Mouse (Mus musculus) heart, embryonic 11.5 days (tissue): ENCODE data around the gene Depdc5. TPM values are rescaled to one million over a fixed set of nuclear protein-coding genes. Genes with fewer than 3 reads are reported as not detected.

ENCODE experiments used
- ATAC-seq: fragments of 200-750 bp; cut with Nextera tagmentation; replicated peaks from 2 replicates; pipeline ENCODE4 v1.8.0; 2017; ENCODE audit warnings: moderate library complexity; ENCODE audit not compliant: insufficient number of reproducible peaks, low FRiP score, low TSS enrichment
- H3K27ac ChIP-seq: fragments of 300-500 bp; sonication (generic); 2 replicates; pipeline ENCODE4 v1.5.1; 2014; ENCODE audit warnings: mild to moderate bottlenecking, low read depth, low read length
- H3K27me3 ChIP-seq: fragments of 300-500 bp; sonication (generic); 2 replicates; pipeline ENCODE4 v1.6.1; 2014; ENCODE audit warnings: mild to moderate bottlenecking, low read length, mixed read lengths; ENCODE audit not compliant: control insufficient read depth, insufficient read depth
- H3K36me3 ChIP-seq: fragments of 300-500 bp; sonication (generic); 2 replicates; pipeline ENCODE4 v1.6.1; 2014; ENCODE audit warnings: mild to moderate bottlenecking, low read length, moderate library complexity, mixed read lengths; ENCODE audit not compliant: control insufficient read depth, insufficient read depth
- H3K4me1 ChIP-seq: fragments of 300-500 bp; sonication (generic); 2 replicates; pipeline ENCODE4 v1.6.1; 2014; ENCODE audit warnings: low read length; ENCODE audit not compliant: control insufficient read depth, insufficient read depth
- H3K4me2 ChIP-seq: fragments of 300-500 bp; sonication (generic); 2 replicates; pipeline ENCODE4 v1.6.1; 2014; ENCODE audit warnings: mild to moderate bottlenecking, moderate library complexity
- H3K4me3 ChIP-seq: fragments of 300-500 bp; sonication (generic); 2 replicates; pipeline ENCODE4 v1.5.1; 2014; ENCODE audit warnings: low read depth, low read length
- H3K9ac ChIP-seq: fragments of 300-500 bp; sonication (generic); 2 replicates; pipeline ENCODE4 v1.6.1; 2014; ENCODE audit warnings: mild to moderate bottlenecking, low read depth, low read length, moderate library complexity
- H3K9me3 ChIP-seq: fragments of 300-500 bp; sonication (generic); replicated peaks from 2 replicates; pipeline ENCODE4 v1.6.1; 2016; ENCODE audit warnings: low read length; ENCODE audit not compliant: control insufficient read depth
- WGBS: fragments of 180-500 bp; shearing (Covaris S2); extraction: QIAGEN DNeasy Blood & Tissue Kit; methylation state at CpG from one replicate; pipeline ENCODE4 v1.1.7; 2014; ENCODE audit not compliant: insufficient replicate concordance; 5-methylcytosine and 5-hydroxymethylcytosine counted together
- polyA plus RNA-seq: library from polyadenylated mRNA; unstranded; fragments of >200 nt; fragmentation: Nextera tagmentation; extraction: Ambion mirVana; gene quantifications from 2 replicates; pipeline ENCODE4 v1.2.1, GENCODE M21; 2014

Depdc5 gene
- polyA plus RNA-seq, 1 experiment from 2014 or later = 18.2 TPM

DNA sequence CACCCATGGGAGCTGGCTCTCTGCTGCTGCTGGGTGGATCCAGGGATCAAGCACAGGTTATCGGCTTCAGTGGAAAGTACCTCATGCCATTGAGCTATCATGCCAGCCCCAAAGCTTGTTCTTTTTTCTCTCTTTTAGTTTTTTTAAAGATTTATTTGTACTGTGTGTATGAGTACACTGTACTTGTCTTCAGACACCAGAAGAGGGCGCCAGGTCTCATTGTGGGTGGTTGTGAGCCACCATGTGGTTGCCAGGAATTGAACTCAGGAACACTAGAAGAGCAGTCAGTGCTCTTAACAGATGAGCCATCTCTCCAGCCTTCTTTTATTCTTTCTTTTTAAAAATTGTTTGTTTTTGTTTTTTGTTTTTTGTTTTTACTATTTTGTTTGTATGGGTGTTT is 71.2 kb downstream of the Depdc5 start:
- Histone ChIP-seq H3K9ac (no peak overlapping the region), H3K27ac (no peak overlapping the region), H3K4me1 (no peaks in the 10 kb centered on the region), H3K4me2 (no peak overlapping the region), H3K4me3 (no peak overlapping the region), H3K27me3 (no peaks in the 10 kb centered on the region), H3K9me3 (no peaks in the 10 kb centered on the region), H3K36me3 (peaks cover 21% of the 10 kb centered on the region)
- WGBS = 64% methylated on average over 2 of the region's 2 CpGs
- no peak for ATAC-seq

GRCm38 (mm10) chr5:32940586-32940985 is 77.1 kb downstream of the Depdc5 start:
- Histone ChIP-seq H3K4me2 (no peak overlapping the region), H3K4me1 (no peaks in the 10 kb centered on the region), H3K4me3 (no peak overlapping the region), H3K9ac (no peak overlapping the region), H3K36me3 (peaks cover 21% of the 10 kb centered on the region), H3K9me3 (no peaks in the 10 kb centered on the region), H3K27ac (no peak overlapping the region), H3K27me3 (no peaks in the 10 kb centered on the region)
- no peak for ATAC-seq
- 92% methylated on average over 7 of the region's 7 CpGs for WGBS

GRCm38 (mm10) chr5:32941209-32941924 is 77.9 kb downstream of the Depdc5 start:
- ATAC-seq = no peak
- H3K9ac ChIP-seq = no peak overlapping the region
- no peaks in the 10 kb centered on the region for H3K27me3 ChIP-seq
- H3K4me1 ChIP-seq = no peaks in the 10 kb centered on the region
- no peak overlapping the region for H3K4me3 ChIP-seq
- H3K27ac ChIP-seq = no peak overlapping the region
- 90% methylated on average over 8 of the region's 8 CpGs for WGBS
- no peaks in the 10 kb centered on the region for H3K9me3 ChIP-seq
- no peak overlapping the region for H3K4me2 ChIP-seq
- peaks cover 20% of the 10 kb centered on the region for H3K36me3 ChIP-seq

GRCm38 (mm10) chr5:32950077-32950476 is 86.6 kb downstream of the Depdc5 start:
- Histone ChIP-seq H3K4me1 (peaks cover 4% of the 10 kb centered on the region), H3K27ac (peak overlapping the region; percentile 6), H3K27me3 (no peaks in the 10 kb centered on the region), H3K9ac (no peak overlapping the region), H3K4me2 (no peak overlapping the region), H3K36me3 (peaks cover 14% of the 10 kb centered on the region), H3K9me3 (no peaks in the 10 kb centered on the region), H3K4me3 (no peak overlapping the region)
- ATAC-seq = no peak
- whole genome bisulfite sequencing = 91% methylated on average over 6 of the region's 6 CpGs

- Histone ChIP-seq H3K4me3 (no peak overlapping the region), H3K4me2 (no peak overlapping the region), H3K4me1 (peaks cover 4% of the 10 kb centered on the region), H3K9me3 (no peaks in the 10 kb centered on the region), H3K27ac (peak overlapping the region; percentile 6), H3K9ac (no peak overlapping the region), H3K36me3 (peaks cover 15% of the 10 kb centered on the region), H3K27me3 (no peaks in the 10 kb centered on the region)
- peak; percentile 52; the same call in 1 of the 2 replicates for ATAC-seq
- 24% methylated on average over 3 of the region's 3 CpGs for WGBS
These were observed 87.3 kb downstream of the Depdc5 start for GRCm38 (mm10) chr5:32950702-32951274.

GRCm38 (mm10) chr5:32955716-32956115 is 92.2 kb downstream of the Depdc5 start:
- Histone ChIP-seq H3K4me3 (no peak overlapping the region), H3K9me3 (no peaks in the 10 kb centered on the region), H3K36me3 (peaks cover 10% of the 10 kb centered on the region; the same call in 1 of the 2 replicates), H3K27ac (no peak overlapping the region), H3K4me1 (peaks cover 1% of the 10 kb centered on the region), H3K9ac (no peak overlapping the region), H3K4me2 (no peak overlapping the region), H3K27me3 (no peaks in the 10 kb centered on the region)
- 89% methylated on average over 4 of the region's 4 CpGs for WGBS
- no peak for ATAC-seq

- Histone ChIP-seq H3K4me3 (no peak overlapping the region), H3K4me2 (no peak overlapping the region), H3K27ac (no peak overlapping the region), H3K4me1 (no peaks in the 10 kb centered on the region), H3K36me3 (peaks cover 15% of the 10 kb centered on the region), H3K27me3 (no peaks in the 10 kb centered on the region), H3K9ac (no peak overlapping the region), H3K9me3 (no peaks in the 10 kb centered on the region)
- no peak for ATAC-seq
- WGBS = 65% methylated on average over 3 of the region's 3 CpGs
These were observed 98.1 kb downstream of the Depdc5 start for GRCm38 (mm10) chr5:32961616-32962015.

DNA sequence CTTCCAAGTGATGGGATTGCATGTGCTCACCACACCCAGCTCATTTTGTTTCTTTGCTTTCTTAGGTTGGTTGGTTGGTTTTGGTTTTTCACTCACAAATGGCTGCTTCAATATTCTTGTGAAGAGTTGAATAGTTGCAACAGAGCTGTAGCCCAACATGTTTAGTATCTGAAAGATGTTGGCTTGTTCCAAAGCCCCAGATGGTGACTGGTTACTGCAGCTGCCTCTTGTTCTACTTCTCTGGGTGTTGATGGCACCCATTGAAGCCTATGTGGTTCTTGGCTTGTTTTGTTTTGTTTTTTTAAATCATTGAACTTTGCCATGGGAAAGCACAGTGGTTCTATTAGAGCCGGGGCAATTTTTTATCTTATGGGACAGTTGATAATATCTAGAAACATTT is 99.1 kb downstream of the Depdc5 start:
- H3K4me1 ChIP-seq = no peaks in the 10 kb centered on the region
- WGBS = 86% methylated on average over 1 of the region's 1 CpGs
- H3K27ac ChIP-seq = no peak overlapping the region
- no peaks in the 10 kb centered on the region for H3K9me3 ChIP-seq
- peaks cover 18% of the 10 kb centered on the region for H3K36me3 ChIP-seq
- no peaks in the 10 kb centered on the region for H3K27me3 ChIP-seq
- ATAC-seq = no peak
- H3K4me3 ChIP-seq = no peak overlapping the region
- H3K4me2 ChIP-seq = no peak overlapping the region
- H3K9ac ChIP-seq = no peak overlapping the region

GRCm38 (mm10) chr5:32976541-32976940 is 113.0 kb downstream of the Depdc5 start:
- Histone ChIP-seq H3K36me3 (peaks cover 4% of the 10 kb centered on the region; the same call in 1 of the 2 replicates), H3K9ac (no peak overlapping the region), H3K4me3 (no peak overlapping the region), H3K9me3 (no peaks in the 10 kb centered on the region), H3K4me2 (no peak overlapping the region), H3K27ac (no peak overlapping the region), H3K4me1 (no peaks in the 10 kb centered on the region), H3K27me3 (no peaks in the 10 kb centered on the region)
- 76% methylated on average over 4 of the region's 4 CpGs for WGBS
- no peak for ATAC-seq
